Mouse (Mus musculus): ENCODE measurements around the gene Asap2. TPM values are rescaled to one million over a fixed set of nuclear protein-coding genes. Genes with fewer than 3 reads are reported as not detected.

Gene Asap2
- polyA plus RNA-seq, 1 experiment from 2014 or later: 18.7 TPM

DNA sequence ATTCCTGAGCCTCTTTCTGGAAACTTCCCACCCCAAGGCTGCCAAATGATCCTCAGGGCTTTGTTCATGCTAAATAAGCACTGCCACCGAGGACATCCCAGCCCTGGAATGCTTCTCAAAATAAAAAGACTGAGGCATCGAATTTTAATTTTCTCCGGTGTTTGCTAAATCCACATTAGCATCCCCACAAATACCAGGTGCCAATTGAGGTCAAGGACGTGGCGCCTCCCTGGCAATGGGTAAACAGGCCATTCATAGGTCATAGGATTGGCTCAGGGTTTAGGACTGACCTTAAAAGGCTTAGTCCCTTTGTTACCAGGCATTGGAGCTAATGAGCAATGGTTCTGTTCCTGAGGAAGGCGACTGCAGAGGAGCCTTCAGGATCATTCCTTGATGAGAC is 193.1 kb downstream of the Asap2 start:
- 85% methylated on average over 6 of the region's 6 CpGs for WGBS
- no peaks in the 10 kb centered on the region for H3K9me3 ChIP-seq (replicated peaks)
- H3K36me3 ChIP-seq: peaks cover 45% of the 10 kb centered on the region
- no peak for DNase-seq (ENCODE audit: low spot score)
- H3K4me3 ChIP-seq: no peak overlapping the region
- H3K27ac ChIP-seq: no peak overlapping the region
- no peaks in the 10 kb centered on the region for H3K27me3 ChIP-seq (ENCODE audit: low read depth, poor library complexity, severe bottlenecking)
- no peaks in the 10 kb centered on the region for H3K4me1 ChIP-seq

DNA sequence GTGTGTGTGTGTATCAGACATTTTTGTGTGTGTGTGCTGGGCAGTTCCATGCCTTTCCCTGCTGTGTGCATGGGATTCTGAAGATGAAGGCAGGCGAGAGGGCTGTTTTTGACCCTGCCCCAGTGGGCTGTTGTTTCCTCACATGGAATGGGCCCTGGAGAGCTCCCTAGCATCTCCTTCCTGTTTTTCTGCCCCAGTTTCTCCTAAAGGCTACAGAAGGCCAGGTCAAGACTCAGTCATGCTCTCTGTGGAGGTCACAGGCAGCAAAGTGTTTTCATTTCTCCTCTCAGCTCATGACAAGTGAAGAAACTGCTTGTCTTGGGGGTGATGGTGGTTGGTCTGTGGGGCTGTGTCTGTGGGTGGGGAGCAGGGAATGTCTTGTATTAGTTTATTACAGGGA is 195.9 kb downstream of the Asap2 start:
- Histone ChIP-seq H3K36me3 (peaks cover 54% of the 10 kb centered on the region), H3K9me3 (replicated peaks) (no peaks in the 10 kb centered on the region), H3K27ac (no peak overlapping the region; the same call in 1 of the 2 replicates), H3K4me3 (no peak overlapping the region), H3K4me1 (no peaks in the 10 kb centered on the region), H3K27me3 (ENCODE audit: low read depth, poor library complexity, severe bottlenecking) (no peaks in the 10 kb centered on the region)
- WGBS: 79% methylated on average over 1 of the region's 1 CpGs
- no peak for DNase-seq (ENCODE audit: low spot score)

DNA sequence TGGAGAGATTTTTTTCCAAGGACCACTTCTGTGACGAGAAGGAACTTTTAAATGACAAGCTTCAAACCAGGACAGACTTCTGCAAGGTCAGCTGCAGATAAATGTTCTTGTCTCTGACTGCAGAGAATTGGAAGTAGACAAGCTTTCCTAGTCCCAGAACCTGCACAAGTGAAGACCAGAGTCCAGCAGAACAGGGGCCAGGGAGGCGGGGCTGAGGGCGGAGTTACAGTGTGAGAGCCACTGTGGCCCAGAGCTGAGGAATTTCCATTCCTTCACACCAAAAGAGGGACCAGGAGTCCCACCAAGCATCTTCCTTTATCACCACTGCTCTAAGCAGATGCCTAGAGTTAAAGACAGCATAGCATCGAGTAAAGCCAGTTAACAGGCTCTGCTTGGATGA is 198.6 kb downstream of the Asap2 start:
- H3K4me1 ChIP-seq: no peaks in the 10 kb centered on the region
- H3K27me3 ChIP-seq (ENCODE audit: low read depth, poor library complexity, severe bottlenecking): no peaks in the 10 kb centered on the region
- H3K36me3 ChIP-seq: peaks cover 61% of the 10 kb centered on the region
- no peaks in the 10 kb centered on the region for H3K9me3 ChIP-seq (replicated peaks)
- H3K27ac ChIP-seq: no peak overlapping the region
- DNase-seq (ENCODE audit: low spot score): no peak
- no peak overlapping the region for H3K4me3 ChIP-seq
- WGBS: 62% methylated on average over 4 of the region's 4 CpGs

DNA sequence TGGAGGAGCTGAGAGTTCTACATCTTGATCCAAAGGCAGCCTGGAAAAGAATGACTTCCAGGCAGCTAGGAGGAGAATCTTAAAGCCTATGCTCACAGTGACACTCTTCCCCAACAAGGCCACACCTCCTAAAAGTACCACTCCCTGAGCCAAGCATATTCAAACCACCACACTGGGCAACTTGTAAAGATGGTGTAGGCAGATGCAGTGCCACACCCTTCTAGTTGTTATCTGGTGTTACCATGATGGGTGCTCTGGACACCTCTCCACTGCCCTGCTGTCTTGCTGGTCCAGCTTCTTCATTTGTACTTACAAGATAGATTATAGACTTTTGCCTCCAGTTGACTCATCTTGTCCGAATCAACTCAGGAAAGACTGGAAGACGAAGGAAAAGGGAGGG is 201.3 kb downstream of the Asap2 start:
- peaks cover 63% of the 10 kb centered on the region for H3K36me3 ChIP-seq
- no peak overlapping the region for H3K27ac ChIP-seq
- no peaks in the 10 kb centered on the region for H3K27me3 ChIP-seq (ENCODE audit: low read depth, poor library complexity, severe bottlenecking)
- no peak for DNase-seq (ENCODE audit: low spot score)
- H3K4me3 ChIP-seq: no peak overlapping the region
- 90% methylated on average over 2 of the region's 2 CpGs for WGBS
- H3K9me3 ChIP-seq (replicated peaks): no peaks in the 10 kb centered on the region
- H3K4me1 ChIP-seq: no peaks in the 10 kb centered on the region

DNA sequence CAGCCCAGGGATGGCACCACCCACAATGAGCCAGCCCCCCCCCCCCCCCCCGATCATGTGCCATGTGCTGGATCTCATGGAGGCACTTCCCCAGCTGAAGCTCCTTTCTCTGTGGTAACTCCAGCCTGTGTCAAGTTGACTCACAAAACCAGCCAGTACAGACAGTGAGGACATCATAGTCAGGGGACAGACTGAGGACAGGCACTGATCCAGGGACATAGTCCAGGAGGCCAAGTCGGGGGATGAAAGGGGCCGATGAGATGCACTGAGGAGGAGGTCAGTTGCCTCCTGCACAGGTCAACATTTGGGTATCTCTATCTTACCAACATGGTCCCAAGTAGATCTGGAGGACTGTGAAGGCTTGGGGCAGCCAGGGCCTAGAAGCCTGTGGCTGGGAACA is 205.2 kb downstream of the Asap2 start:
- Histone ChIP-seq H3K4me1 (peaks cover 9% of the 10 kb centered on the region), H3K27ac (no peak overlapping the region), H3K9me3 (replicated peaks) (no peaks in the 10 kb centered on the region), H3K36me3 (peaks cover 56% of the 10 kb centered on the region), H3K27me3 (ENCODE audit: low read depth, poor library complexity, severe bottlenecking) (no peaks in the 10 kb centered on the region), H3K4me3 (no peak overlapping the region)
- DNase-seq (ENCODE audit: low spot score): no peak
- whole genome bisulfite sequencing: 97% methylated on average over 3 of the region's 3 CpGs

DNA sequence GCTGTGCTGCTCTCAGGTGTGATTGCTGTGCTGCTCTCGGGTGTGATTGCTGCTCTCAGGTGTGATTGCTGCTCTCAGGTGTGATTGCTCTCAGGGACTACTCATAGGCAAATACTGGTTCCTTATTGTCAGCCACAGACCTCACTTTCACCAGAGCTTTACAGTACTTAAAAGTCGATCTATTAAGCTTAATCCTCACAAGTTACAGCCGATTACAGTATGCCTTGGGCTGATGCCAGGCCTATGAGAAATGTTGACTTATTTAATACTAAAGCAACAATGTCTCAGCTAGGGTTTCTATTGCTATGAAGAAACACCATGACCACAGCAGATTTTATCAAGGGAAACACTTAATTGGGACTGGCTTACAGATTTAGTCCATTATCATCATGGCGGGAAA is 206.2 kb downstream of the Asap2 start:
- H3K4me3 ChIP-seq: no peak overlapping the region
- no peaks in the 10 kb centered on the region for H3K27me3 ChIP-seq (ENCODE audit: low read depth, poor library complexity, severe bottlenecking)
- no peak overlapping the region for H3K27ac ChIP-seq
- H3K9me3 ChIP-seq (replicated peaks): no peaks in the 10 kb centered on the region
- peaks cover 56% of the 10 kb centered on the region for H3K36me3 ChIP-seq
- WGBS: 93% methylated on average over 4 of the region's 4 CpGs
- H3K4me1 ChIP-seq: peaks cover 9% of the 10 kb centered on the region
- DNase-seq (ENCODE audit: low spot score): no peak

DNA sequence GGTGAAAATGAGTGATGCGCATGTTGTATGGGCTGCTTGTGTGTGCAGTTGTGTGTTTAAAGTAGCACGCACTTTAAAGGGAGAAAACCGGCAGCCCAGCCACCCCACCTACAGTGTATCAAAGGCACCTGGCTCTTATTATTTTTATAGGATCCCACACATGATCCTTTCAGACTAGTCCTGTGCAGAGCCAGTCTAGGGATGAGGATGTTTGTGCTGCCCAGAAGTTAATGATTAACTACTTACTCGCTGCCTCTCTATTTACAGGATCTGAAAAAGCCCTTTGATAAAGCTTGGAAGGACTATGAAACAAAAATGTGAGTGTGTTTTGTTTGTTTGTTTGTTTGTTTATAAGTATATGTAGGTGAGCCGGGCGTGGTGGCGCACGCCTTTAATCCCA is 210.4 kb downstream of the Asap2 start:
- Histone ChIP-seq H3K4me1 (peaks cover 9% of the 10 kb centered on the region), H3K9me3 (replicated peaks) (no peaks in the 10 kb centered on the region), H3K36me3 (peaks cover 85% of the 10 kb centered on the region), H3K27ac (no peak overlapping the region), H3K27me3 (ENCODE audit: low read depth, poor library complexity, severe bottlenecking) (no peaks in the 10 kb centered on the region), H3K4me3 (no peak overlapping the region)
- WGBS: 94% methylated on average over 8 of the region's 8 CpGs
- no peak for DNase-seq (ENCODE audit: low spot score)

DNA sequence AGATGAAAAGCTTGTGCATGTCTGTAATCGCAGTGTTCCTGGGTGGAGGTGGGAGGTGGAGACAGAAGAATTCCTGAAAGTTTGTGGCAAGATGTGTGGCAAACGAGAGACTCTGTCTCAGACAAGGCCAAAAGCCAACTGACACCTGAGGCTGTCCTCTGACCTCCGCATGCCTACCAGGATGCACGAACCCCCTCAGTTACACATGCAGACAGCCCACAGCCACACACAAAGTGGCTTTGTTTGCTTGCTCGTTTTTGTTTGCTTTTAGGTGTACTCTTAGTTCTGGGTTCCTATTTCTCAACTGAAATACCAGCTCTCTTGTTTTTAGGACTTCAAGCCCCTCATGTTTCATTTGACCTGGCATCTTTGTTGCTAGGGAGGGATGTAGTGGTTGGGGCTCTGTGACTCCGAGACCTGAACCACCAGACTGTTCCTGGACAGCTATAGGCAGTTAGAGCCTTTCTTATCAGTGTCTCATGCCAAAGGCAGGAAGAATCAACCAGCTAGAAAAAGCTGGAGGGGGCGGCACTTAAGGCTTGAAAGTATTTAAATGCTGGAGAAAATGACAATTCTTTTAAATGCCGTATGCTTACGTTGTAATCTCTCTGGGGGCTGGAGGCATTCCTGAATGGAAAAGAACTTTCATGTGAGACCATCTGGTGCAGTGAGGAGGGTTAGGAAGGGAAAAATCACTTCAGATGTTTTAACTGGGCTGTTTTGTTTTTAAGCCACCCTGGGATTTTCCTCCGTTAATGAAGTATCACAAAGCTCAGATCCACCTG is 211.4 kb downstream of the Asap2 start:
- H3K27ac ChIP-seq: no peak overlapping the region
- H3K36me3 ChIP-seq: peaks cover 89% of the 10 kb centered on the region

DNA sequence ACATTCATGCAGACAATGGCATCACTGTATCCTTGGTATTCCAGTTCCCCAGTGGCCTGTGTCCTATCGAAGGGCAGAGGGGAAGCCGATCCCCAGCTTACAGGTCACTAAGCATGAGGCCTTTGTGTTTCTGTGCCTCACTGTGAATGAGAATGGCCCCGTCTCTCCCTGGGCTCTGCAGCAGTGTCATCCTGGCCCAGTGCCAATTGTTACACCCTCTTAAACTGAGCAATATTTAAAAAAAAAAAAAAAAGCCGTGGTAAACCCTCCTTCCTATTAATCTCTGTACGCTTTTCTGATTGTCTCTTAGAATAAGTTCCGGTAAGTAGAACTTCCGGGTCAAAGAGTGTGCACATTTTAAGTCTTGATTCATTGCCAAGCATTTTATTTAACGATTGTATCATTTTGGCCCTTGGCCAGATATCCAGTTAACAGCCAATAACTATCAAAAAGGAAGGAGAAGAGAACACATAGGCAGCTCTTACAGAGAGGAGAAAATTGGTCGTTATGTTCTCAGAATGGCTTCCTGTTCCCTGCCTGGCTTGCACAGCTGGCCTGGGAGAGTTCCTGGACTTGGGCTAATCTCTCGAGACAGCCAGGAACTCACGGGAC is 214.5 kb downstream of the Asap2 start:
- H3K27ac ChIP-seq: no peak overlapping the region
- WGBS: 74% methylated on average over 11 of the region's 11 CpGs
- no peaks in the 10 kb centered on the region for H3K27me3 ChIP-seq (ENCODE audit: low read depth, poor library complexity, severe bottlenecking)
- H3K36me3 ChIP-seq: peaks cover 98% of the 10 kb centered on the region
- no peak overlapping the region for H3K4me3 ChIP-seq
- no peaks in the 10 kb centered on the region for H3K9me3 ChIP-seq (replicated peaks)
- no peak for DNase-seq (ENCODE audit: low spot score)
- no peaks in the 10 kb centered on the region for H3K4me1 ChIP-seq

More for the DNA sequence above, 211.4 kb downstream of the Asap2 start:
- DNase-seq (ENCODE audit: low spot score): no peak
- WGBS: 90% methylated on average over 10 of the region's 10 CpGs
- Histone ChIP-seq H3K4me3 (no peak overlapping the region), H3K9me3 (replicated peaks) (no peaks in the 10 kb centered on the region), H3K4me1 (peaks cover 9% of the 10 kb centered on the region), H3K27me3 (ENCODE audit: low read depth, poor library complexity, severe bottlenecking) (no peaks in the 10 kb centered on the region)

DNA sequence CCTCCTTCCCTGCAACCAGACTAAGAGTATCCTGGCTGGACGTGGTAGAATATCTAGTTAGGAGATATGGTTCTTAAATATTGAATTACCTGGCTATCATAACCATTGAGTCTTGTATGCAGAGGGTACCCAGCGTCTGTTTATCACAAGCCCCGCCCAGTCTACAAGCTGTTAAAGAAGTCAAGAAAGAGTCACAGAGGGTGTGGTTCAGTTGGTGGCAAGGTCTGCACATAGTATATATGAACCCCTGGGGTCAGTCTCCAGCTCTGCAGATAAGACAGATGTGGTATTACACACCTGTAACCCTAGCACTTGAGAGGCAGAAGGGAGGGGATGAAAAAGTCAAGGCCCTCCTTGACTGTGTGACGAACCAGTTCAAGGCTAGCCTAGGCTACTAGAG is 215.5 kb downstream of the Asap2 start:
- H3K9me3 ChIP-seq (replicated peaks): no peaks in the 10 kb centered on the region
- no peaks in the 10 kb centered on the region for H3K27me3 ChIP-seq (ENCODE audit: low read depth, poor library complexity, severe bottlenecking)
- no peaks in the 10 kb centered on the region for H3K4me1 ChIP-seq
- 88% methylated on average over 4 of the region's 4 CpGs for WGBS
- no peak for DNase-seq (ENCODE audit: low spot score)
- peaks cover 95% of the 10 kb centered on the region for H3K36me3 ChIP-seq
- no peak overlapping the region for H3K4me3 ChIP-seq
- no peak overlapping the region for H3K27ac ChIP-seq

DNA sequence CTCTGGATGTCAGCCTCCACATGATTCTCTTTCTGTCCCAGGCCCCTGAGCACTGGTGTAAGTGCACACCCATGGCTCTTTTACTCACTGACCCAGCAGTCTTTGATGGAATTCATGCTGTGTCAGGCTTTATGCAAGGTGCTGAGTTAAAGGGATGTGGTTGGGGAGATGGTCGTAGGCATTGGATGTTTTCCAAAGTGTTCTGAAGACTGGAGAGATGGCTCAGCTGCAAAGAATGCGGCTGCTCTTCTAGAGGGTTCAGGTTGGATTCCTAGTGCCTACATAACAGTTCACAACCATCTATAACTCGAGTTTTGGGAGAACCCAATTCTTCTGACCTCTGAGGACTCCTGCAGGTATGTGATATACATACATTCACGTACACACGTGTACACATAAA is 217.2 kb downstream of the Asap2 start:
- H3K36me3 ChIP-seq: peaks cover 92% of the 10 kb centered on the region
- no peak overlapping the region for H3K27ac ChIP-seq
- no peak overlapping the region for H3K4me3 ChIP-seq
- H3K9me3 ChIP-seq (replicated peaks): no peaks in the 10 kb centered on the region
- no peak for DNase-seq (ENCODE audit: low spot score)
- H3K27me3 ChIP-seq (ENCODE audit: low read depth, poor library complexity, severe bottlenecking): no peaks in the 10 kb centered on the region
- 94% methylated on average over 5 of the region's 5 CpGs for WGBS
- H3K4me1 ChIP-seq: no peaks in the 10 kb centered on the region

DNA sequence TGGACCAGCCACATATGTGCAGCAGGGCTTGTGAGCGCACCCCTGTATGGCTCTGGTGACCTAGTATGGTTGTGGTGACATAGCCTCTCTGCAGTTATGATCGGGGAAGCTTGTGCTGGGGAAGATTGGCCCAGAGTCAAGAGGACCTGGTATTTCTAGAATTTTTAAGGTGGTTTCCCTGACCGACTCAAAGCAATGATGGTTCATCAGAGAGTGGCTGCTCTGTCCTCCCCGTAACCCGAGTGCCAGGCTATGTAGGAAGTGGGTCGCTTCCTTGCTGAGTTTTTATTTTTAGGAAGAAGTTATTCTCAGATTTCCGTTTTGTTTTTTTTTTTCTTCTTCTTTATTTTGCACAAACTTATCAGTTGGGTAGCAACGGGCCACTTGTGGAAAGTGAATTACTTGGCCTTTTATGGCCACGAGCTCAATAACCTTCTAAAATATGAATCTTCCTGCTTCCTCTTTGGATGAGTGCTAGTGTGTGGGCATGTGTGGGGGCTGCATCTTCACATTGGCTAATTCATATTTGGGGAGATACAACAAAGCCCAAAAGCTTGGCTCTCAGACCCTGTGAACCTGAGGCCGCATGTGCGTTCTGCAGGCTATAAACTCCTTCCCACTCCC is 218.0 kb downstream of the Asap2 start:
- H3K9me3 ChIP-seq (replicated peaks): no peaks in the 10 kb centered on the region
- H3K4me1 ChIP-seq: no peaks in the 10 kb centered on the region
- 91% methylated on average over 11 of the region's 11 CpGs for WGBS
- no peak overlapping the region for H3K4me3 ChIP-seq
- H3K27ac ChIP-seq: no peak overlapping the region
- no peaks in the 10 kb centered on the region for H3K27me3 ChIP-seq (ENCODE audit: low read depth, poor library complexity, severe bottlenecking)
- no peak for DNase-seq (ENCODE audit: low spot score)
- H3K36me3 ChIP-seq: peaks cover 92% of the 10 kb centered on the region

DNA sequence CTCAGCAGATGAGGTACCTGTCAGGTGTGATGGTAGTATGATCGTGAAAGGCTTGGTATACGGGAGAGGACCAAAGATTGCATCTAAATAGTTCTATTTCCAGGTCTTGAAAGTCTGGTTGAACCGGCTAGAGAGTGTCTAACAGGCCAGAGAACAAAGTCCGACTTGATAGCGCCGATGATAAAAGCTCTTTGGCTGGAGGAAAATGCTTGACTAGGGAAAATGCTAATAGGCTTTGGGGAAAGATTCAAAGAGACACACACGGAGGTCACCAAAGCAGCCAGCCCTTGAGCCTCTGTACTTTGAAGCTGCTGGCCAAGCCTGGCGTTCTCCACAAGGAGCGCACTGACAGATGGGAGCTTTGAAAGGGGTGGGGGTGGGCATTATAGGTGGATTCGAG is 219.0 kb downstream of the Asap2 start:
- no peak for DNase-seq (ENCODE audit: low spot score)
- Histone ChIP-seq H3K9me3 (replicated peaks) (no peaks in the 10 kb centered on the region), H3K4me3 (no peak overlapping the region), H3K27ac (no peak overlapping the region), H3K27me3 (ENCODE audit: low read depth, poor library complexity, severe bottlenecking) (no peaks in the 10 kb centered on the region), H3K36me3 (peaks cover 92% of the 10 kb centered on the region), H3K4me1 (no peaks in the 10 kb centered on the region)
- WGBS: 92% methylated on average over 10 of the region's 10 CpGs
